Mouse (Mus musculus): Measurements from ENCODE around the gene Nckap1l. TPM values are rescaled to one million over a fixed set of nuclear protein-coding genes. Genes with fewer than 3 reads are reported as not detected.
"Not testable (repeated sequence)": the region's sequence is repeated elsewhere in the genome, so short reads cannot be mapped to it uniquely, and the experiment has no call there.

The Nckap1l gene
- 1.6 and 2.2 TPM in 2 replicates for polyA plus RNA-seq (2012; rRNA removed)

- no peak for TF ChIP-seq POLR2A (IDR thresholded peaks at IDR 0.05; ENCODE audit: borderline replicate concordance, extremely low read depth, insufficient read depth, insufficient read length, poor library complexity, severe bottlenecking)
- no peak for DNase-seq (ENCODE audit: low read depth)
These were observed at the start of gene Nckap1l for GRCm38 (mm10) chr15:103453551-103454218. Gene Nckap1l, plus strand, starts transcription at chr15:103453794.

DNA sequence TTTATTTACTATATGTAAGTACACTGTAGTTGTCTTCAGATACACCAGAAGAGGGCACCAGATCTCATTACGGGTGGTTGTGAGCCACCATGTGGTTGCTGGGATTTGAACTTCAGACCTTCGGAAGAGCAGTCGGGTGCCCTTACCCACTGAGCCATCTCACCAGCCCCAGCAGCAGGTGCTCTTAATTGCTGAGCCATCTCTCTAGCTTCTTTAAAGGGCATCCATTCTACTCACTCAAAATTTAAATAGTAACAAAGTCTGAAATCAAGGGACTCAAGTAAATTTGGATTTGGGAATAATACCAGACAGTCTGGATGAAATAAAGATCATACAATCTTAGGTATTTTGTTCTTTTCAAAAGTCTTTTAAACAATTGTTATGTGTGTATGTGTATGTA lies 48.0 kb upstream of the Nckap1l start:
- DNase-seq (ENCODE audit: low read depth), result not testable (repeated sequence)

GRCm38 (mm10) chr15:103427017-103427416 lies 26.6 kb upstream of the Nckap1l start:
- TF ChIP-seq POLR2A (IDR thresholded peaks at IDR 0.05; ENCODE audit: borderline replicate concordance, extremely low read depth, insufficient read depth, insufficient read length, poor library complexity, severe bottlenecking), result no peak
- no peak for TF ChIP-seq CTCF (IDR thresholded peaks at IDR 0.05; ENCODE audit: borderline replicate concordance, extremely low read depth, insufficient read depth, insufficient read length)
- DNase-seq (ENCODE audit: low read depth), result peak; percentile 53

- DNase-seq (ENCODE audit: low read depth), result no peak
- no peak for TF ChIP-seq CTCF (IDR thresholded peaks at IDR 0.05; ENCODE audit: borderline replicate concordance, extremely low read depth, insufficient read depth, insufficient read length)
- no peak for TF ChIP-seq POLR2A (IDR thresholded peaks at IDR 0.05; ENCODE audit: borderline replicate concordance, extremely low read depth, insufficient read depth, insufficient read length, poor library complexity, severe bottlenecking)
These were observed 23.4 kb upstream of the Nckap1l start, which contains the start of gene Gtsf1 for GRCm38 (mm10) chr15:103430241-103430640. Gene Gtsf1, minus strand, starts transcription at chr15:103430470.

GRCm38 (mm10) chr15:103445966-103446365 lies 7.6 kb upstream of the Nckap1l start:
- not testable (repeated sequence) for DNase-seq (ENCODE audit: low read depth)

DNA sequence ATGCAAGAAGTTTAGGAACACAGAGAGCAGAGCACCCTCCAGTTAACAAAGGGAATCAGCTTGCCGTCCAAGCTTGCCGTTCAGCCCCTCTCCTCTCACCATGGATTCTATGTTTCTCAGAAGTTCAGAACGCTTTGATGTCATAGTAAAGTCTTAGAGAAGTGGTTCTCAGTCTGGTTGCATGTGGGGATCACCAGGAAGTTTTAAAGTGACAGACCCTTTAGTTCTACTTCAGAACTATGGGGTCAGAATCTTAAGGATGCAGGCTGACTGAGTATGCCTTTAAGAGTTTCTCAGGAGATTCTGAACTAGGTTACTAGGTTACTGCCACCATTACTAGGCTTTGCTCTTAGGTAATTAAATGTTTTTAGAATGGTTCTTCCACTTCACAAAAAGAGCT lies 5.2 kb upstream of the Nckap1l start, which contains the start of gene Gtsf2:
Gene Gtsf2, minus strand, starts transcription at position 101 of the 400 bp plus-strand sequence.
- TF ChIP-seq CTCF (IDR thresholded peaks at IDR 0.05; ENCODE audit: borderline replicate concordance, extremely low read depth, insufficient read depth, insufficient read length) (no peak), POLR2A (IDR thresholded peaks at IDR 0.05; ENCODE audit: borderline replicate concordance, extremely low read depth, insufficient read depth, insufficient read length, poor library complexity, severe bottlenecking) (no peak)
- no peak for DNase-seq (ENCODE audit: low read depth)

GRCm38 (mm10) chr15:103454449-103454848 lies 855 bp downstream of the Nckap1l start:
- TF ChIP-seq CTCF (IDR thresholded peaks at IDR 0.05; ENCODE audit: borderline replicate concordance, extremely low read depth, insufficient read depth, insufficient read length), result no peak
- TF ChIP-seq POLR2A (IDR thresholded peaks at IDR 0.05; ENCODE audit: borderline replicate concordance, extremely low read depth, insufficient read depth, insufficient read length, poor library complexity, severe bottlenecking), result no peak
- no peak for DNase-seq (ENCODE audit: low read depth)

GRCm38 (mm10) chr15:103462539-103463261 lies 9.1 kb downstream of the Nckap1l start:
- no peak for TF ChIP-seq CTCF (IDR thresholded peaks at IDR 0.05; ENCODE audit: borderline replicate concordance, extremely low read depth, insufficient read depth, insufficient read length)

DNA sequence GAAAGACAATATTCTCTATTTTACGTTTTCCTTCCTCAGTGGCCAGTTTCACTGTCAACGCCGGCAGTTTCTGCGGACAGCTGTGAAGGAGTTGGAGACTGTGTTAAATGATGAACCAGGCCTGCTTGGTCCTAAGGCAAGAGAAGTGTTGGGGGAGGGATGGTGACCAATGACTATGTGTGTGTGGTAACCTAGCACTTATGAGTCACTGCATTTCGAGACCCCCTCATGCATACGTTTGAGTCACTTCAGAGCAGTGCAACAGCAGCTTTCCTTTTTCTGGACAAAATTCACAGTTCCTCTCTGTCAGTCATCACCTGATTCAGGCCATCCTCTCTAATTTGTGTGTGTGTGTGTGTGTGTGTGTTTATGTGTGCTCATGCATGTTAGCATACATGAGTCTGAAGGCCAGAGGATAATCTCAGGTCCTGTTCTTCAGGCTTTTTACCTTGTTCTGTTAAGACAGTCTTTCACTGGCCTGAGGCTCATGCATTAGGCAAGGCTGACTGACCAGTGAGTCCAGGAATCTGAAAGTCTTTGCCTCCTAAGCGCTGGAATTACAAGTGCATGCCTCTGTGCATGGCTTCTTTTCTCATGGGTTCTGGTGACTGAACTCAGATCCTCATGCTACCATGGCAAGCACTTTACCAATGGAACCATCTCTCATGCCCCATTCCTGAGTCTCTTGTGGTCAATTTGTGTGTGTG lies 18.0 kb downstream of the Nckap1l start:
- no peak for DNase-seq (ENCODE audit: low read depth)
- TF ChIP-seq POLR2A (IDR thresholded peaks at IDR 0.05; ENCODE audit: borderline replicate concordance, extremely low read depth, insufficient read depth, insufficient read length, poor library complexity, severe bottlenecking) (no peak), CTCF (IDR thresholded peaks at IDR 0.05; ENCODE audit: borderline replicate concordance, extremely low read depth, insufficient read depth, insufficient read length) (no peak)

More at GRCm38 (mm10) chr15:103462539-103463261, 9.1 kb downstream of the Nckap1l start:
- peak; percentile 49 for DNase-seq (ENCODE audit: low read depth)

- TF ChIP-seq POLR2A (IDR thresholded peaks at IDR 0.05; ENCODE audit: borderline replicate concordance, extremely low read depth, insufficient read depth, insufficient read length, poor library complexity, severe bottlenecking) (no peak), CTCF (IDR thresholded peaks at IDR 0.05; ENCODE audit: borderline replicate concordance, extremely low read depth, insufficient read depth, insufficient read length) (no peak)
- no peak for DNase-seq (ENCODE audit: low read depth)
These were observed 18.7 kb downstream of the Nckap1l start for GRCm38 (mm10) chr15:103472265-103472664.

DNA sequence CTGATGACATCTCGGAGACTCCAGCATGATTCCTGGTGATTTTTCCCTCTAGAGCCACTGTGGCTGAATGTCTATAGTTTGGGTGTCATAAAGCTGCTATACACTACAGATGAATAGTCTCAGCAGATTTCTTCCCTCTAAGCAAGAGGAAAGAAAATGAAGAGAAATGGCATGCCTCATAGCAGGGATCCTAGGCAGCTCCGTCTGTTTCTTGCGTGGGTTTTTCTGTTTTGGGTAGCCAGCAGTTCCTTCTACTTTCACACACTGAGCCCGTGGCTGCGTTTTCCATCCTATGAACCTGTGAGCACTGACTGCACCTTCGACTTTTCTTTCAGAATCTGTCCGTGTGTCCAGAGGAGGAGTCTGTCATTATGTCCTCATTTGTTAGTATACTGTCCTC lies 19.6 kb downstream of the Nckap1l start:
- TF ChIP-seq POLR2A (IDR thresholded peaks at IDR 0.05; ENCODE audit: borderline replicate concordance, extremely low read depth, insufficient read depth, insufficient read length, poor library complexity, severe bottlenecking) (no peak), CTCF (IDR thresholded peaks at IDR 0.05; ENCODE audit: borderline replicate concordance, extremely low read depth, insufficient read depth, insufficient read length) (no peak)
- no peak for DNase-seq (ENCODE audit: low read depth)

GRCm38 (mm10) chr15:103473769-103474168 lies 20.2 kb downstream of the Nckap1l start:
- DNase-seq (ENCODE audit: low read depth), result no peak
- no peak for TF ChIP-seq CTCF (IDR thresholded peaks at IDR 0.05; ENCODE audit: borderline replicate concordance, extremely low read depth, insufficient read depth, insufficient read length)
- TF ChIP-seq POLR2A (IDR thresholded peaks at IDR 0.05; ENCODE audit: borderline replicate concordance, extremely low read depth, insufficient read depth, insufficient read length, poor library complexity, severe bottlenecking), result no peak

All from brain, embryonic 14.5 days (tissue).